Mouse (Mus musculus): ENCODE measurements at regions not wholly inside any gene's neighbourhood (a gene's known extent, or its start where the extent isn't known, plus 50 kb on each side); places are given as distances from the start of the nearest gene placed in this dataset.

- no peak for ATAC-seq
Measured at GRCm38 (mm10) chr17:66259697-66260096, 136.4 kb downstream of the Ddx11 start.

GRCm38 (mm10) chr17:66262681-66263240 is 139.4 kb downstream of the Ddx11 start:
- no peak for ATAC-seq

GRCm38 (mm10) chr17:66263405-66263804 is 140.1 kb downstream of the Ddx11 start:
- ATAC-seq: no peak

GRCm38 (mm10) chr17:66266803-66267202 is 143.5 kb downstream of the Ddx11 start:
- ATAC-seq: no peak

- no peak for ATAC-seq
Measured at GRCm38 (mm10) chr17:66267831-66268230, 144.5 kb downstream of the Ddx11 start.

- ATAC-seq: no peak
Measured at GRCm38 (mm10) chr17:66269567-66269966, 146.2 kb downstream of the Ddx11 start.

- no peak for ATAC-seq
Measured at GRCm38 (mm10) chr17:66271906-66272305, 148.6 kb downstream of the Ddx11 start.

- ATAC-seq: no peak
Measured at GRCm38 (mm10) chr17:66276778-66277177, 153.5 kb downstream of the Ddx11 start.

- no peak for ATAC-seq
Measured at GRCm38 (mm10) chr17:66278037-66278436, 154.7 kb downstream of the Ddx11 start.

GRCm38 (mm10) chr17:66285295-66285694 is 162.0 kb downstream of the Ddx11 start:
- ATAC-seq: no peak

All from CD4-positive, CD25-positive, alpha-beta regulatory T cell, adult 4 months (primary cell).